Mouse (Mus musculus): ENCODE measurements around the gene Notch2.

- no peak for TF ChIP-seq CTCF (IDR thresholded peaks at IDR 0.05; ENCODE audit: extremely low read depth, insufficient read depth, low read length)
- TF ChIP-seq POLR2A (IDR thresholded peaks at IDR 0.05; ENCODE audit: extremely low read depth, insufficient read depth, low read length): no peak
Measured at GRCm38 (mm10) chr3:98185163-98185714, 171.9 kb downstream of the Notch2 start.

Measured in cortical plate, adult 2 months (tissue).